Mouse (Mus musculus) erythroblast, embryonic 14.5 days (primary cell): ENCODE results near the gene Oasl2.

Source experiments
- GATA1 ChIP-seq: IDR thresholded peaks from 2 replicates; pipeline ENCODE4 v1.6.1; 2012; ENCODE audit warnings: low read length, inconsistent platforms, mixed read lengths
- TAL1 ChIP-seq: IDR thresholded peaks from 3 replicates; pipeline ENCODE4 v1.6.1; 2012; ENCODE audit warnings: low read length, inconsistent platforms, mixed read lengths

- TF ChIP-seq GATA1 (no peak), TAL1 (no peak)
Measured at GRCm38 (mm10) chr5:114948891-114949290, 52.2 kb downstream of the Oasl2 start.
